Comparison of ENCODE assay signal across 7 mouse cellular contexts in the genomic region with DNA sequence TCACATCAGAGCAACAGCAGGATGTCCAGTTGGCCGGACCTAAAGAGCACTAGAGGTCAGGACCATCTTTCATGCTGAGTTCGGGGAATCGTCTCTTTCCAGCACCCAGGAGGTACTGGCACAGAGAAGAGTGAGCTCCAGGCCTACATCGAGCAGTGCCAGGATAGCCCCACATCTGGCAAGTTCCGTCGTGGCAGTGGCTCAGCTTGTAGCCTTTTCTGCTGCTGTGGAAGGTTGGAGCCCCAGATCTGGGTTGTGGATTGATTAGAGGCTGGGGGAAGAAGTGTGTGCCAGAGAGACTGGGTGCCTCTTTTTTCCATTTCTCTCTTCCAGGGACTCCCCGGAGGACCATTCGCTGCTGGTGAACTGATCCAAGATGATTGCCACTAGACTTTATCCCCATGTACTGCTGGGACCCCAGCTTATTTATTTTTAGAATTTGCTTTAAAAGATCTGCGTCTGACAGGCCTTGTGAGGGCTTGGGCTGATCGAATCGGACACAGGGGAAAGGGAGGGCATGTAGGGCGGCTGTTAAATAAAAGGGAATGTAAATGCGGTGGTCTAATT. TPM values are rescaled to one million over a fixed set of nuclear protein-coding genes. Genes with fewer than 3 reads are reported as not detected.
DNase-seq lines count a peak whose midpoint lies in the region; ATAC-seq lines count a peak whose summit lies in the region.

No protein-coding gene starts in this region.

- H3K4me1 ChIP-seq in megakaryocyte, embryonic 14.5 days = peaks cover 55% of the 10 kb centered on the region
- no peaks in the 10 kb centered on the region for H3K4me1 ChIP-seq in forebrain, embryonic 14.5 days (ENCODE audit: control insufficient read depth, insufficient read depth, low read length)
- peaks cover 6% of the 10 kb centered on the region for H3K4me1 ChIP-seq in limb, embryonic 12.5 days (replicated peaks)
- H3K4me1 ChIP-seq in stomach, embryonic 15.5 days = peaks cover 5% of the 10 kb centered on the region; the same call in 1 of the 2 replicates

- H3K36me3 ChIP-seq in megakaryocyte, embryonic 14.5 days (replicated peaks; ENCODE audit: low read length) = peaks cover 68% of the 10 kb centered on the region
- peaks cover 40% of the 10 kb centered on the region for H3K36me3 ChIP-seq in forebrain, embryonic 14.5 days (ENCODE audit: control insufficient read depth, insufficient read depth, low read length)
- H3K36me3 ChIP-seq in limb, embryonic 12.5 days = peaks cover 41% of the 10 kb centered on the region
- peaks cover 2% of the 10 kb centered on the region; the same call in 1 of the 2 replicates for H3K36me3 ChIP-seq in stomach, embryonic 15.5 days

- H3K4me2 ChIP-seq in forebrain, embryonic 14.5 days (ENCODE audit: low read length) = peak overlapping the region; percentile 67
- peak overlapping the region; percentile 85 for H3K4me2 ChIP-seq in limb, embryonic 12.5 days
- H3K4me2 ChIP-seq in stomach, embryonic 15.5 days = peak overlapping the region; percentile 98

- H3K27ac ChIP-seq in forebrain, embryonic 14.5 days (ENCODE audit: low read depth, low read length) = peak overlapping the region; percentile 58
- peak overlapping the region; percentile 84 for H3K27ac ChIP-seq in limb, embryonic 12.5 days
- H3K27ac ChIP-seq in stomach, embryonic 15.5 days = no peak overlapping the region

- H3K27me3 ChIP-seq in megakaryocyte, embryonic 14.5 days (replicated peaks) = no peaks in the 10 kb centered on the region
- H3K27me3 ChIP-seq in forebrain, embryonic 14.5 days (replicated peaks; ENCODE audit: control insufficient read depth, insufficient read depth, low read length) = no peaks in the 10 kb centered on the region
- H3K27me3 ChIP-seq in limb, embryonic 12.5 days = no peaks in the 10 kb centered on the region
- H3K27me3 ChIP-seq in stomach, embryonic 15.5 days (replicated peaks) = no peaks in the 10 kb centered on the region

- no peak for ATAC-seq in megakaryocyte, adult 5-6 weeks (ENCODE audit: poor library complexity, severe bottlenecking)
- no peak for ATAC-seq in forebrain, embryonic 14.5 days
- no peak; the same call in 1 of the 2 replicates for ATAC-seq in limb, embryonic 12.5 days (ENCODE audit: insufficient number of reproducible peaks, insufficient read depth, low FRiP score, low TSS enrichment, low read depth)
- no peak for ATAC-seq in stomach, embryonic 15.5 days (ENCODE audit: insufficient read depth, low FRiP score, low read depth)

- H3K4me3 ChIP-seq in megakaryocyte, embryonic 14.5 days (replicated peaks) = peak overlapping the region; percentile 92
- H3K4me3 ChIP-seq in forebrain, embryonic 14.5 days (ENCODE audit: low read depth, low read length) = peak overlapping the region; percentile 32
- H3K4me3 ChIP-seq in limb, embryonic 12.5 days (replicated peaks) = peak overlapping the region; percentile 56
- H3K4me3 ChIP-seq in stomach, embryonic 15.5 days (replicated peaks) = peak overlapping the region; percentile 67

- 0 out of 2 replicates have a peak, but pooled peaks cover 1% of the 10 kb centered on the region for H3K9me3 ChIP-seq in megakaryocyte, embryonic 14.5 days
- no peaks in the 10 kb centered on the region for H3K9me3 ChIP-seq in forebrain, embryonic 14.5 days (replicated peaks; ENCODE audit: control insufficient read depth, low read length)
- no peaks in the 10 kb centered on the region for H3K9me3 ChIP-seq in limb, embryonic 12.5 days
- no peaks in the 10 kb centered on the region for H3K9me3 ChIP-seq in stomach, embryonic 15.5 days

- H3K9ac ChIP-seq in forebrain, embryonic 14.5 days (ENCODE audit: low read length) = peak overlapping the region; percentile 59; the same call in 1 of the 2 replicates
- peak overlapping the region; percentile 47 for H3K9ac ChIP-seq in limb, embryonic 12.5 days (replicated peaks)
- H3K9ac ChIP-seq in stomach, embryonic 15.5 days = no peak overlapping the region

- intact Hi-C loops in gastrocnemius, postnatal 14 days (cut with DNase I; ENCODE audit: low total_unique reads) = no loop called here

- 34% methylated on average over 13 of the region's 13 CpGs for WGBS in forebrain, embryonic 14.5 days
- WGBS in limb, embryonic 12.5 days = 29% methylated on average over 13 of the region's 13 CpGs
- WGBS in stomach, embryonic 15.5 days = 35% methylated on average over 13 of the region's 13 CpGs

- DNase-seq in forebrain, embryonic 14.5 days (ENCODE audit: low spot score) = no peak
- no peak for DNase-seq in gastrocnemius, postnatal 14 days
- no peak for DNase-seq in adrenal gland, postnatal 4 days (ENCODE audit: low spot score in 2 of 2)

RNA-seq across cellular contexts. Expression of a gene that starts 0.4 kb away (rescaled TPM):
- 13.8 and 16.2 TPM in 2 replicates for polyA plus RNA-seq in megakaryocyte, embryonic 14.5 days (2012; ENCODE audit: insufficient read depth, low replicate concordance)
- 9.5 and 13.9 TPM in 2 replicates for total RNA-seq in megakaryocyte, adult 5-6 weeks (2015)
- 9.2 and 15.6 TPM in 2 replicates for total RNA-seq in megakaryocyte, adult 5-6 weeks (2017)
- 16.7 and 20.7 TPM in 2 replicates for polyA plus RNA-seq in forebrain, embryonic 14.5 days (2014; fragmentation: Nextera tagmentation; extraction: Ambion mirVana)
- polyA plus RNA-seq in limb, embryonic 12.5 days (2016; fragmentation: Nextera tagmentation; extraction: Ambion mirVana) = 22.9 and 29.5 TPM in 2 replicates
- 27.9 and 35.5 TPM in 2 replicates for polyA plus RNA-seq in stomach, embryonic 15.5 days (2015; fragmentation: Nextera tagmentation; extraction: Ambion mirVana)
- 10 to 100 TPM in 1 of 2 experiments, 1 to 10 TPM in 1; 7.9 to 11.1 TPM for total RNA-seq in gastrocnemius, postnatal 14 days (2021)
- total RNA-seq in adrenal gland, postnatal 4 days (2021) = 10 to 100 TPM; 44.4 to 47.5 TPM

RNA-seq across cellular contexts. Expression of a gene that starts 14.5 kb away (rescaled TPM):
- polyA plus RNA-seq in megakaryocyte, embryonic 14.5 days (2012; ENCODE audit: insufficient read depth, low replicate concordance) = 142 and 183 TPM in 2 replicates
- total RNA-seq in megakaryocyte, adult 5-6 weeks (2015) = 20.1 and 22.7 TPM in 2 replicates
- 32.9 and 42.3 TPM in 2 replicates for total RNA-seq in megakaryocyte, adult 5-6 weeks (2017)
- polyA plus RNA-seq in forebrain, embryonic 14.5 days (2014; fragmentation: Nextera tagmentation; extraction: Ambion mirVana) = 50.5 and 52.2 TPM in 2 replicates
- polyA plus RNA-seq in limb, embryonic 12.5 days (2016; fragmentation: Nextera tagmentation; extraction: Ambion mirVana) = 52.9 and 59.4 TPM in 2 replicates
- polyA plus RNA-seq in stomach, embryonic 15.5 days (2015; fragmentation: Nextera tagmentation; extraction: Ambion mirVana) = 47.7 and 48.5 TPM in 2 replicates
- total RNA-seq in gastrocnemius, postnatal 14 days (2021) = 10 to 100 TPM; 16.5 to 17.4 TPM
- 10 to 100 TPM; 50.5 to 53.2 TPM for total RNA-seq in adrenal gland, postnatal 4 days (2021)

RNA-seq across cellular contexts. Expression of a gene that starts 21.8 kb away (rescaled TPM):
- polyA plus RNA-seq in megakaryocyte, embryonic 14.5 days (2012; ENCODE audit: insufficient read depth, low replicate concordance) = 19.3 and 36.7 TPM in 2 replicates
- total RNA-seq in megakaryocyte, adult 5-6 weeks (2015) = 6.7 and 7.9 TPM in 2 replicates
- 2.4 and 3.3 TPM in 2 replicates for total RNA-seq in megakaryocyte, adult 5-6 weeks (2017)
- 66.2 and 66.5 TPM in 2 replicates for polyA plus RNA-seq in forebrain, embryonic 14.5 days (2014; fragmentation: Nextera tagmentation; extraction: Ambion mirVana)
- 61.1 and 68.1 TPM in 2 replicates for polyA plus RNA-seq in limb, embryonic 12.5 days (2016; fragmentation: Nextera tagmentation; extraction: Ambion mirVana)
- 34.5 and 38.6 TPM in 2 replicates for polyA plus RNA-seq in stomach, embryonic 15.5 days (2015; fragmentation: Nextera tagmentation; extraction: Ambion mirVana)
- 10 to 100 TPM; 16.5 to 17.6 TPM for total RNA-seq in gastrocnemius, postnatal 14 days (2021)
- total RNA-seq in adrenal gland, postnatal 4 days (2021) = 10 to 100 TPM; 33.7 to 35.6 TPM

RNA-seq across cellular contexts. Expression of a gene that starts 44.1 kb away (rescaled TPM):
- not detected in 2 replicates for polyA plus RNA-seq in megakaryocyte, embryonic 14.5 days (2012; ENCODE audit: insufficient read depth, low replicate concordance)
- not detected in 2 replicates for total RNA-seq in megakaryocyte, adult 5-6 weeks (2015)
- not detected in 2 replicates for total RNA-seq in megakaryocyte, adult 5-6 weeks (2017)
- 0.14 and 0.18 TPM in 2 replicates for polyA plus RNA-seq in forebrain, embryonic 14.5 days (2014; fragmentation: Nextera tagmentation; extraction: Ambion mirVana)
- polyA plus RNA-seq in limb, embryonic 12.5 days (2016; fragmentation: Nextera tagmentation; extraction: Ambion mirVana) = not detected in 2 replicates
- polyA plus RNA-seq in stomach, embryonic 15.5 days (2015; fragmentation: Nextera tagmentation; extraction: Ambion mirVana) = not detected in 2 replicates
- not detected for total RNA-seq in gastrocnemius, postnatal 14 days (2021)
- total RNA-seq in adrenal gland, postnatal 4 days (2021) = under 1 TPM; 0.25 to 0.56 TPM

RNA-seq across cellular contexts. Expression of a gene that starts 47.3 kb away (rescaled TPM):
- polyA plus RNA-seq in megakaryocyte, embryonic 14.5 days (2012; ENCODE audit: insufficient read depth, low replicate concordance) = 2.8 and 3.7 TPM in 2 replicates
- 0.20 and 0.32 TPM in 2 replicates for total RNA-seq in megakaryocyte, adult 5-6 weeks (2015)
- total RNA-seq in megakaryocyte, adult 5-6 weeks (2017) = 0.99 TPM in 1 of 2 replicates, not detected in the other
- polyA plus RNA-seq in forebrain, embryonic 14.5 days (2014; fragmentation: Nextera tagmentation; extraction: Ambion mirVana) = 1.9 and 2.3 TPM in 2 replicates
- polyA plus RNA-seq in limb, embryonic 12.5 days (2016; fragmentation: Nextera tagmentation; extraction: Ambion mirVana) = 5.9 and 7.6 TPM in 2 replicates
- 10.7 and 10.8 TPM in 2 replicates for polyA plus RNA-seq in stomach, embryonic 15.5 days (2015; fragmentation: Nextera tagmentation; extraction: Ambion mirVana)
- total RNA-seq in gastrocnemius, postnatal 14 days (2021) = 1 to 10 TPM; 2.4 to 2.7 TPM
- 10 to 100 TPM; 11.0 to 13.5 TPM for total RNA-seq in adrenal gland, postnatal 4 days (2021)

Comparison
In these comparisons a context has a peak if more than half of its experiments do, and no peak if none do; other contexts are left out.
1. H3K4me3 ChIP-seq: peak in every context shown above with its lines; median percentile 92 in megakaryocyte, embryonic 14.5 days; 67 in stomach, embryonic 15.5 days; 56 in limb, embryonic 12.5 days; 32 in forebrain, embryonic 14.5 days.